Mouse (Mus musculus): ENCODE results near the gene Dph5. TPM values are rescaled to one million over a fixed set of nuclear protein-coding genes. Genes with fewer than 3 reads are reported as not detected.

The Dph5 gene
- total RNA-seq, 2 experiments from 2014 or later: 17.2 to 19.0 TPM

DNA sequence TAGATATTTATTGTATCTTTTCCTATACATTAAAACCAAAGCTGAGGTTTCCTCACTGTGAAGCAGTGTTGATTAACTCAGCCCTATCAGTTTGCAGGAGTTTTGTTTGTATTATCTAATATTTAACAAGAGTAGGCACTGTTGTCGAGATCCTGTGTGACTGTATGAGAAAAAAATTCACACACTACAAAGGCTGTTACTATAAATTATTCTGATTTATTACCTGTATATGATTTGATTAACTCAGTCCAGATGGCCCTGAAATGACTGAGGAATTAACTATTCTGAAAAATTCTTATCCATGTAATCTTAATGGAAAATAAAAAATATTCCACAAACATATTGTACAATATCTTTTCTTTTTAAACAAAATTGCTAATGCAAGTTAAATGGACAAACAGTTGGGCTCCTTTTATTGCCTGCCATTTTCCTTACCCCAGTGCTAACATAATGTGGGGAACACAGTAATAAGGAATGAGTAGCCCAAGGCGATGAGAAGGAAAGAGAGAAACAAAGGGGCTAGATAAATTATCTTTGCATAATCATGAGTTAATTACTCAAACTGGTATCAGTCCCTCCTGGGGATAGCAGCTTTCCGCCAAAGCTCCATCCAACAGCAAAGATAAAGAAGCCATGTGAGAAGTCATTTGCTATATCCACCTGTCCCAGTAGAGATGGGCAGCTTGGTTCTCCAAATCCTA lies 61.7 kb downstream of the Dph5 start:
- no peak for DNase-seq
- intact Hi-C loops (cut with DNase I): no loop called here

DNA sequence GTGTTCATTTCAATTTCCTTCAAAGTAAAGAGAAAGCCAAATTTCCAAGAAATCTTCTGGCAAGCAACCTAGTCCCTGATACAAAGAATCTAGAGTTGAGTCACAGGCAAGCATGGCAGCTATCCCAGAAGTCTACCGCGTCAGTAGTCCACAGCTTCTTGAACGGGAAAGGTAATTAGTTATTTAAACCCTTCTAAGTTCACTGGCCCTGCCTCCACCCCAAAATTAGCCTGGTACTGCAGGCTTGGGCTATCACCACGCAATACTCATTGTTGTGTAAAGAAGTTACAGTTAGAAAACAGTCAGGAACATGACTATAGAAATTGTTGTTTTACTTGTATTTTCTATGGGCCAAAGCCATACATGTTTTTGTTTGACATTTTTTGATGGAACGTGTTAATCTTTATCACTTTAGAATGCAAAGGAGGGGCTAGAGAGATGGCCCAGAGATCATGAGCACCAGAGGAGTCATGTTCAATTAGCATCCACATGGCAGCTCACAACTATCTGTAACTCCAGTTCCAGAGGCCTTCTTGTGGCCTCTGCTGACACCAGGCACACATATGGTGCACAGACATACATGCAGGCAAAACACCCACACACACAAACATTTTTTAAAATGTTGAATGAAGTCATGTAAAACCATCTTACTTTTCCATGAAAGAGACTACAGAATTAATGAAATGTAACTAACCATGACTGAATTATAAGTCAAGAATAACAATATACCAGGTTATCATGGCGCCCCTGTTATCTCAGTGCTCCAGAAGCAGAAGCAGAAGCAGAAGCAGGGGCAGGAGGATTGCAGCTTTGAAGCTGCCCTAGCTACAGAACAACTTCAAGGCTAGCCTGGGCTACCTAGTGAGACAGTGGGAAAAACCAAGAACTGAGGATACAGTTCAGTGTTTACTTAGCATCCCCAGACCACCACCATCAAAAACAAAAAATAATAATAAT lies 62.6 kb downstream of the Dph5 start:
- DNase-seq: no peak
- intact Hi-C loops (cut with DNase I): no loop called here

DNA sequence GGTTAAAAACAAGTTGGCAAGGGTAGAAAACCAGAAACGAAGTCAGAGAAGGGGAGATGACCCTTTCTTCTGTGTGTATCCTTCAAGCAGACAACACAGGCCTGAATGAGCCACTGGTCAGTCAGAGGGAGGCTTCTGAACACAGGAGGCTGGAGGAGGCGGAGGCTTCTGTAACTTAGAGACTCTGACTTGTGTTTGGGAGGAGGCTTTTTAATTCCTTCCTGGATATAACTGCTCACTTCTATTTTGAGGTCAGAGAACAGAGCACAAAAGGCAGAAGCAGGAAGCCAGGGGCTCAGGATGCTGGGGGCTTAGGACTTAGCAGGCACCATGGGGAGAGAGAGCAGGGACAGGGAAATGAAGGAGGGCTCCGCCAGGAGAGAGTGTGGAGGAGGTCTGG lies 63.6 kb downstream of the Dph5 start:
- DNase-seq: no peak
- intact Hi-C loops (cut with DNase I): no loop called here

GRCm38 (mm10) chr3:115952356-115952755 lies 64.7 kb downstream of the Dph5 start:
- no peak for DNase-seq
- intact Hi-C loops (cut with DNase I): no loop called here

DNA sequence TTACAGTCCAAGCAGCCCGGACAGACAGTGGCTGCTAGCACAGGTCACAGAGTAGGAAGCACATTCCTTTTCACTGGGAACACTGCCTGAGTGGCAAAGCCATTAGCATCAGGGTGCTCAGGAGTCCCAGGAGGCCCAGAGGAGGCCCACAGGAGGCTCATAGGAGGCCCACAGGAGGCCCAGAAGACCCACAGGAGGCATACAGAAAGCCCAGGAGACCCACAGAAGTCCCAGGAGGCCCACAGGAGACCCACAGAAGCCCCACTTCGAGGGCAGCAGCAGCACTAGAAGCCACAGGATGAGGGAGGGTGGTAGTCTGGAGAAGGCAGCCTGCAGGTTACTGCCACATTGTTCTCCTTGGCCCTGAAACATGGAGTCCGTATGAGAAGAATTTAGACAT lies 65.5 kb downstream of the Dph5 start:
- intact Hi-C loops (cut with DNase I): no loop called here
- DNase-seq: no peak

GRCm38 (mm10) chr3:115957223-115957622 lies 69.6 kb downstream of the Dph5 start:
- intact Hi-C loops (cut with DNase I): no loop called here
- no peak for DNase-seq

GRCm38 (mm10) chr3:115961311-115962027 lies 73.8 kb downstream of the Dph5 start:
- intact Hi-C loops (cut with DNase I): no loop called here
- no peak for DNase-seq

GRCm38 (mm10) chr3:115962028-115962415 lies 74.4 kb downstream of the Dph5 start:
- intact Hi-C loops (cut with DNase I): no loop called here
- DNase-seq: no peak

DNA sequence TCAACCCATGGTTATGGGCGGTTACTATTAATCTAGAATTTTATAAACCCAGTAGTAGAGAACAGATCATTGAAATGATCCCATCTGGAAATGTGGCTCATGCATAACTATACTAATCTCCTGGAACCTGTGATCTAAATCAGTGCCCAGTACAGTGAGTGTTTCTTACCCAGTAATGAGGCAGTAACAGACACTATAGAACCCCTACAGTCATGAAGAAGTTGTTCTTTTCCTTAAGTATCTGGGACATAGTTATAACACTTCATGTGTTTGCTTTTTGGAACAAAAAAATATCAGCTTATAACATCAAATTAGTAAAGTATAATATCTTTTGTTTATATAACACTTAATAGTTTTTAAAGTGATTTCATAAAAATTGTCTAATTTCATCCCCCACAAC lies 76.0 kb downstream of the Dph5 start:
- no peak for DNase-seq
- intact Hi-C loops (cut with DNase I): no loop called here

DNA sequence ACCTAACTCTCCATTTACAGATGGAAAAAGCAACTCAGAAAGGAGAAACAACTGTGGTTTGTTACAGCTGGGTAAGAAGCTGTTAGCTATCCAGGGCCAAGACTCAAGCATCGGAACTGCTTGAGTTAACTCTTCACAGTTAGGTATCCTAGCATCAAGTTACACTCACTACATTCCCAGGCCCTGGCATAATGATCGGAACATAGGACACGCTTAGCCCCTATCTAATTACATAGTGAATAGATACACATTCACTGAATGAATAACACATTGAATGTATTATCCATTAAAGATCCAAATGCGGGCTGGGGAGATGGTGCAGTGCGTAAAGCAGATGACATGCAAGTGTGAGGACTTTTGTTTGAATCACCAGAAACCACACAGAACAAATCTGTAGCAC lies 76.4 kb downstream of the Dph5 start:
- intact Hi-C loops (cut with DNase I): no loop called here
- DNase-seq: no peak

DNA sequence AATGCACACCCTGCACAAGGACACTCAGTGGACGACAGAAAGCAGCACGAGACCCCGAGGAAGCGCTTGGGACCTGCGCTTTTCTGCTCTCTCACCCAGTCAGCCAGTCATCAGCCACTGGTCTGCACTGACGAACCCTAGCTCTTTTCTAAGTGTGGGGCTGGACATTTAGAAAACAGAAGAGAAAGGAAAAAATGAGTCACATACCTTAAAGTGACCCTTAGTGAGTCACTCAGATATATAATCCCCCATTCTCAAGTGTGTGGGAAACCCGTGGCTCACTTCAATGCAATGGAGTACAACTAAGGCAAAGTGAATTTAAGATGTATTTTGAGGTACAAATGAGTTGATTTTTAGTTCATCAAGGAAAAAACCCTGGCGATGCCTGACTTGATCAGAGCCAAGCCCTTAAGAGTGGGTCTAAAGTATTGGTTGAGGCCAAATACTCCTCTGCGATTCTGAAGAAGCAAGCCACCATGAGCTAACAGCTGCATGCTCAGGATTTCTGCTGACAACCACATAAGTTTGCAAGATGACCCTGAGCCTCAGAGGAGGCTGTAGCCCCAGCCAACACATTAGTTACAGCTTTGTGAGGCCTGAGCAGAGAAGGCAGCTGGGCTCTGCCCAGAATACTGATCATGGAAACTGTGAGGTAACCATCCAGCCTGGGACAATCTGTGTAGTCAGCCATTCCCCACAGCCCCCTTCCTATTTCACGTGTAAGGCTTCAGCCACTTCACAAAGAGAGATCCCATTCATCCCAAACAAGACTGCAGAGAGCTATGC lies 81.3 kb downstream of the Dph5 start:
- intact Hi-C loops (cut with DNase I): no loop called here
- DNase-seq: peak; percentile 24

DNA sequence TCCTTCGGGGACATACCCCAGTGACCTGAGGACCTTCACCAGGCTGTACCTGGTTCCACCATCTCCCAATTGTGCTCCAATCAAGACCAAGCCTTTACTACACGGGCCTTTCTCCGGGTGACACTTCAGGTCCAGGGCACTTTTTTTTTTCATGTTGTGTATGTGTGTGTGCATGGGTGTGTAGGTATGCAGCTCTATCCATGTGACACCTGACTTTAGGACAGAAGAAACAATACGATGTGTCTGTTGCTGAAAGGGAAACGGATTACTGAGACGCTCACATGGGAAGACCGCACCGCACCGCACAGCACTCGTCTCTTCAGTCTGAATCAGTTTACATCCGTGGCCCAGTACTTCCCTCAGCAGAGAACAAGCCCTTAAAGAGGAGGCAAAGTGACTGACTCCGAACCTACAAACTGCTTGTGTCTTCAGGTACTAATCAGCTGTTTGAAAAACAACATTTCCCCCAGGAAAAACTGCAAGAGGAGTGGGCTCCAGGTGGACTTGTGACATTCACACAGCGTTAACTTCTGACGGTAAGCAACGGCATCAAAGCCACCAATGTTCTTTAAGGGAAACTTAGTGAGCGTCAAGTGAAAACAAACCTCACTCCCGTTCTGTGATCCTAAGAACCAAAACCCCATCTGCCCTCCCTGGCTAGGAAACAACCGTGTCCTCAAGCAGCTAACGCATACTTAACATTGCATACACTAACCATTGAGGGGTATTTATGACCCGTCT lies 83.6 kb downstream of the Dph5 start:
- DNase-seq: no peak
- intact Hi-C loops (cut with DNase I): loop anchor here (10.0 kb wide), 1 partner anchor 1866 kb away; no protein-coding TSS in a partner anchor

DNA sequence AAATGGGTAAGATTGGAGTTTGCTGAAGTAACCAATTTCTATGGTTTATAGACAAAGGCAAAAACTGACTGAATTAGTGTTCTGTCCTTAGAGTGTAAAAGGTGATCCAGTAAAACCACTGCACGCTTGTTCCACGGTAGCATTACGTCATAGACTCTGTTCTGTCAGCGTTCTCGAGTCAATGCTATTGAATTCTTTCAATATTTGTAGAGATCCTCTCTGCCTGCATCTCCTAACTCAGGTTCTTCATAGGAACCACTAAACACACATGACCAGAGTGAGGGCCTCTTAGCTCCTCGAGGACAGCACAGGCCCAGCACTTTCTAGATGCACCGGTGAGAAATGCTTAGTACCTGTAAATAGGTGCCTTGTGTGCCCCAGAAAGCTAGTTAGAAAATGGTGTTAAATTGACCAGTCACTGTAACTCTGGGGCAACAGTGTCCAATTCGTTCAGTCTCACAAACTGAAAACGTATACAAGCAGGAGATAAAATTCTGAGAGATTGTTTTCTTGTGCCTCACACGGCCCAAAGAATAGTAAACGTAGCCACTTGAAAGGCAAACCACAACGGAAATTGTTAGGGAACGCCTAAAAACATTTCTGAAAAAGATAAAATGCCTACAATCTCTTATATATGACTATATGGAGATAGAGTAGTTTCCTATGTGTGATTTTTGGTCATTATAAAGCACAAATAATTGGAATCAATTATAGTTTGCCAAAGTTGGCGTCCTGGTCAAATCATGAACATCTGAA lies 84.4 kb downstream of the Dph5 start:
- no peak for DNase-seq
- intact Hi-C loops (cut with DNase I): loop anchor here (10.0 kb wide), 1 partner anchor 1867 kb away; no protein-coding TSS in a partner anchor

GRCm38 (mm10) chr3:115974228-115974627 lies 86.6 kb downstream of the Dph5 start:
- intact Hi-C loops (cut with DNase I): loop anchor here (10.0 kb wide), 1 partner anchor 1869 kb away; no protein-coding TSS in a partner anchor

DNA sequence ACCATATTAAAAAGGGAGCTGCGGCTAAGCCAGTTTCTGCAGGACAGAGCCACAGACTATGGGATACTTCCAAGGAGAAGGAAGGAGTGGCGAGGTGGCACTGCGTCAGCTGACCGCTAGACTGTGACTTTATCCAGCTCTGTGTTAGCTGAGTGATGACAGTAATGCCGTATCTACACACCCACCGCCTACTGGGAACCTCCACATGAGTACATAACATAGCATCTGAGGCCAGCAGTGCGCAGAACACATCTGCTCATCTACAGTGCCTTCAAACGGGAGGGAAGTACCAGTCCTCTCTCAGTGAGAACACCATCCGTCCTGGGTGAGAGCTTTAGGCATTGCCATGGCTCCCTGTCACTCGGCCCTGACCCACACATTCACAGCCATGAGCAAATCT lies 87.4 kb downstream of the Dph5 start:
- DNase-seq: no peak
- intact Hi-C loops (cut with DNase I): loop anchor here (5.0 to 10.0 kb wide), 2 partner anchors 313 to 1870 kb away; no protein-coding TSS in a partner anchor

More at GRCm38 (mm10) chr3:115974228-115974627, 86.6 kb downstream of the Dph5 start:
- no peak for DNase-seq

DNA sequence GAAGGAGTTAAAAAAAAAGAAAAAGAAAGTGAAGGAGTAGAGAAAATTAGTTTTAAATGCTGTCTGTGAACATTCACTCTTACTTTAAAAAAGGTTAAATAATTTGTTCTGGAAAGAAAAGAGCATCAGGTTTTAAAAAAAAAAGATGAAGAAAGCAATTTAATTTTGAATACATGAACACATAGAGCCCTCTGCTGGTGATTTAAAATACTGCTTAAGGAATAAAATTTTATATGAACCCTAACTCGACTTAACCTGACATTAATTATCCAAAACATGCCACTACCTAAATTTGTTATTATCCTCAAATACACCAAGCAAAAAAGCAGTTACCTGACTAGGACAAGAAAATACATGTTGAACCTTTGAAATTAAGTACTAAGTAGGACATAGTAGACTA lies 91.4 kb downstream of the Dph5 start:
- intact Hi-C loops (cut with DNase I): loop anchor here (5.0 to 10.0 kb wide), 2 partner anchors 317 to 1874 kb away; no protein-coding TSS in a partner anchor
- DNase-seq: no peak

DNA sequence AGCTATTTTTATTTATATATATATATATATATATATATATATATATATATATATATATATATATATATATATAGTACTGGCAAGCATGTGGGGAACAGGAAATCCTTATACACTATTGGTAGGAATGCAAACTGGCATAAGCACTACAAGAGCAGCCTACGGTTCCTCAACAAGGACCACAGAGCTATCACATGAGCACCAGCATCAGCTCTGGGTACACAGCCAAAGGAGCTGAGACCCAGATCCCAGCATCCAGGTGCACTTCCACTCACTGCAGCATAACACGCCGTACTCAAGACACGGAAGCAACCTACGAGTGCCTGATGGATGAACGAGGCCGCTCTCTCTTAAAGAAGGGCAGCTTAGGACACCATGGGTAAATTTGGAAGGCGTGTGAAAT lies 95.6 kb downstream of the Dph5 start:
- intact Hi-C loops (cut with DNase I): no loop called here
- no peak for DNase-seq

Data from left cerebral cortex, postnatal 4 days (tissue).